Mouse (Mus musculus) G1E (cell line): ENCODE measurements around the gene Nsl1. TPM values are rescaled to one million over a fixed set of nuclear protein-coding genes. Genes with fewer than 3 reads are reported as not detected.

Experiments
- ATAC-seq: 2 replicates; pipeline ENCODE4 v1.8.0; 2016; ENCODE audit warnings: mild to moderate bottlenecking; ENCODE audit not compliant: insufficient number of reproducible peaks, poor library complexity, low FRiP score, severe bottlenecking; ENCODE audit errors: extremely low read depth
- DNase-seq: peaks from one replicate; pipeline ENCODE4 v3.0.0; 2012; ENCODE audit warnings: low spot score
- H3K27me3 ChIP-seq: 2 replicates; pipeline ENCODE4 v1.6.1; 2012; ENCODE audit warnings: mild to moderate bottlenecking, low read length, inconsistent platforms; ENCODE audit not compliant: insufficient read depth
- H3K36me3 ChIP-seq: replicated peaks from 2 replicates; pipeline ENCODE3; 2012; ENCODE audit warnings: mild to moderate bottlenecking, inconsistent platforms
- H3K4me1 ChIP-seq: 2 replicates; pipeline ENCODE4 v1.6.1; 2012; ENCODE audit warnings: low read depth, low read length, inconsistent platforms, mixed read lengths; ENCODE audit not compliant: insufficient read depth
- H3K4me3 ChIP-seq: 2 replicates; pipeline ENCODE4 v1.5.1; 2012; ENCODE audit warnings: low read depth, mild to moderate bottlenecking, inconsistent platforms, low read length, moderate library complexity, mixed read lengths
- H3K9me3 ChIP-seq: replicated peaks from 2 replicates; pipeline ENCODE4 v1.6.1; 2012; ENCODE audit warnings: inconsistent platforms
- CTCF ChIP-seq: IDR thresholded peaks from 2 replicates; pipeline ENCODE4 v1.5.1; 2012; ENCODE audit warnings: low read depth, low read length, inconsistent platforms, mixed read lengths
- GATA1 ChIP-seq: IDR thresholded peaks from 2 replicates; pipeline ENCODE4 v1.6.1; 2012; ENCODE audit warnings: borderline replicate concordance, low read length, inconsistent platforms, mixed read lengths
- GATA2 ChIP-seq: IDR thresholded peaks from 2 replicates; pipeline ENCODE4 v1.6.1; 2012; ENCODE audit warnings: low read depth, low read length, inconsistent platforms, borderline replicate concordance
- POLR2AphosphoS5 ChIP-seq: IDR thresholded peaks from 2 replicates; pipeline ENCODE4 v1.6.1; 2012; ENCODE audit warnings: low read depth, low read length, inconsistent platforms; ENCODE audit not compliant: insufficient replicate concordance
- TAL1 ChIP-seq: conservative IDR thresholded peaks from 2 replicates; pipeline ENCODE4 v1.6.1; 2012; ENCODE audit warnings: low read depth, low read length, inconsistent platforms, mixed read lengths
- polyA plus RNA-seq: library from polyadenylated mRNA; stranded (reverse); fragments of >175 nt; gene quantifications from 2 replicates; pipeline ENCODE4 v1.2.3, GENCODE M21; 2012
- total RNA-seq, 2 experiments: library from RNA; stranded (forward) in 1 of 2; stranded (reverse) in 1 of 2; fragments of 200-1000 nt in 1 of 2; fragments of >200 nt in 1 of 2; fragmentation: Nextera tagmentation in 1 of 2; gene quantifications; 2 replicates each; pipeline ENCODE4 v1.2.3; 2014 to 2017

Nsl1 gene
- total and polyA plus RNA-seq, 3 experiments, result 13.4 to 22.1 (median 19.4) TPM

- ATAC-seq, result no peak
- no peak overlapping the region for H3K4me3 ChIP-seq
Observed at GRCm38 (mm10) chr1:191075199-191075883, 12.5 kb downstream of the Nsl1 start.

GRCm38 (mm10) chr1:191083230-191083629 lies 20.4 kb downstream of the Nsl1 start:
- Histone ChIP-seq H3K4me3 (no peak overlapping the region), H3K27me3 (no peaks in the 10 kb centered on the region), H3K36me3 (peaks cover 89% of the 10 kb centered on the region), H3K4me1 (peaks cover 49% of the 10 kb centered on the region), H3K9me3 (no peaks in the 10 kb centered on the region)
- no peak for DNase-seq
- no peak for ATAC-seq
- TF ChIP-seq GATA2 (no peak), TAL1 (no peak), GATA1 (no peak), CTCF (no peak), POLR2AphosphoS5 (no peak)

More at GRCm38 (mm10) chr1:191075199-191075883, 12.5 kb downstream of the Nsl1 start:
- no peaks in the 10 kb centered on the region for H3K27me3 ChIP-seq
- no peaks in the 10 kb centered on the region for H3K9me3 ChIP-seq
- DNase-seq, result no peak
- peaks cover 98% of the 10 kb centered on the region for H3K36me3 ChIP-seq
- peaks cover 16% of the 10 kb centered on the region for H3K4me1 ChIP-seq
- no peak for TF ChIP-seq TAL1
- TF ChIP-seq GATA2, result no peak
- 0 out of 2 replicates have a peak, but pooled peaks have one; percentile 13 for TF ChIP-seq CTCF
- no peak for TF ChIP-seq POLR2AphosphoS5

GRCm38 (mm10) chr1:191084951-191085559 lies 22.2 kb downstream of the Nsl1 start:
- Histone ChIP-seq H3K9me3 (no peaks in the 10 kb centered on the region), H3K36me3 (peaks cover 77% of the 10 kb centered on the region)

GRCm38 (mm10) chr1:191085597-191085996 lies 22.8 kb downstream of the Nsl1 start:
- peak; percentile 37; the same call in 1 of the 2 replicates for ATAC-seq
- peak; percentile 63 for DNase-seq
- TF ChIP-seq GATA2 (no peak), POLR2AphosphoS5 (no peak), TAL1 (no peak), CTCF (no peak)
- peaks cover 70% of the 10 kb centered on the region for H3K4me1 ChIP-seq
- H3K36me3 ChIP-seq, result peaks cover 72% of the 10 kb centered on the region
- peak overlapping the region; percentile 41; the same call in 1 of the 2 replicates for H3K4me3 ChIP-seq
- no peaks in the 10 kb centered on the region for H3K27me3 ChIP-seq
- no peaks in the 10 kb centered on the region for H3K9me3 ChIP-seq

More at GRCm38 (mm10) chr1:191084951-191085559, 22.2 kb downstream of the Nsl1 start:
- Histone ChIP-seq H3K4me1 (peaks cover 67% of the 10 kb centered on the region), H3K4me3 (peak overlapping the region; percentile 51; the same call in 1 of the 2 replicates), H3K27me3 (no peaks in the 10 kb centered on the region)
- TF ChIP-seq GATA1, result no peak
- no peak for TF ChIP-seq POLR2AphosphoS5
- no peak for TF ChIP-seq TAL1
- TF ChIP-seq CTCF, result no peak; the same call in 1 of the 2 replicates
- TF ChIP-seq GATA2, result no peak
- DNase-seq (no peak), ATAC-seq (no peak)

GRCm38 (mm10) chr1:191086304-191086878 lies 23.6 kb downstream of the Nsl1 start:
- ATAC-seq, result no peak
- Histone ChIP-seq H3K9me3 (no peaks in the 10 kb centered on the region), H3K36me3 (peaks cover 66% of the 10 kb centered on the region), H3K4me3 (peak overlapping the region; percentile 34; the same call in 1 of the 2 replicates), H3K4me1 (peaks cover 78% of the 10 kb centered on the region), H3K27me3 (no peaks in the 10 kb centered on the region)
- TF ChIP-seq POLR2AphosphoS5 (no peak), GATA1 (no peak), TAL1 (no peak), CTCF (no peak), GATA2 (no peak)
- no peak for DNase-seq

GRCm38 (mm10) chr1:191086960-191087359 lies 24.1 kb downstream of the Nsl1 start:
- Histone ChIP-seq H3K36me3 (peaks cover 60% of the 10 kb centered on the region), H3K9me3 (no peaks in the 10 kb centered on the region), H3K27me3 (no peaks in the 10 kb centered on the region), H3K4me3 (no peak overlapping the region), H3K4me1 (peaks cover 83% of the 10 kb centered on the region)
- DNase-seq (no peak), ATAC-seq (no peak)
- TF ChIP-seq CTCF, result no peak
- no peak for TF ChIP-seq TAL1
- TF ChIP-seq GATA1, result no peak
- TF ChIP-seq POLR2AphosphoS5, result no peak
- no peak for TF ChIP-seq GATA2
